Mouse (Mus musculus): Measurements from ENCODE around the gene Spata16.

The Spata16 gene

GRCm38 (mm10) chr3:26832954-26833353 is 195.5 kb downstream of the Spata16 start:
- DNase-seq (ENCODE audit: low spot score in 2 of 2): no peak

GRCm38 (mm10) chr3:26834178-26835050 is 197.0 kb downstream of the Spata16 start:
- no peak for DNase-seq (ENCODE audit: low spot score in 2 of 2)

- no peak for DNase-seq (ENCODE audit: low spot score in 2 of 2)
Observed at GRCm38 (mm10) chr3:26835051-26835755, 197.8 kb downstream of the Spata16 start.

GRCm38 (mm10) chr3:26845041-26845440 is 207.6 kb downstream of the Spata16 start:
- no peak for DNase-seq (ENCODE audit: low spot score in 2 of 2)

GRCm38 (mm10) chr3:26847935-26848334 is 210.5 kb downstream of the Spata16 start:
- no peak for DNase-seq (ENCODE audit: low spot score in 2 of 2)

GRCm38 (mm10) chr3:26850207-26850606 is 212.8 kb downstream of the Spata16 start:
- DNase-seq (ENCODE audit: low spot score in 2 of 2): no peak

GRCm38 (mm10) chr3:26850691-26851563 is 213.5 kb downstream of the Spata16 start:
- no peak for DNase-seq (ENCODE audit: low spot score in 2 of 2)

GRCm38 (mm10) chr3:26853557-26853956 is 216.1 kb downstream of the Spata16 start:
- no peak for DNase-seq (ENCODE audit: low spot score in 2 of 2)

GRCm38 (mm10) chr3:26874706-26875105 is 237.3 kb downstream of the Spata16 start:
- no peak for DNase-seq (ENCODE audit: low spot score in 2 of 2)

- DNase-seq (ENCODE audit: low spot score in 2 of 2): no peak
Observed at GRCm38 (mm10) chr3:26877291-26877690, 239.9 kb downstream of the Spata16 start.

GRCm38 (mm10) chr3:26916607-26917006 is 279.2 kb downstream of the Spata16 start:
- no peak for DNase-seq (ENCODE audit: low spot score in 2 of 2)

GRCm38 (mm10) chr3:26920986-26921385 is 283.6 kb downstream of the Spata16 start:
- peak in 1 of 2 experiments; percentile 3 for DNase-seq (ENCODE audit: low spot score in 2 of 2)

- peak in 1 of 2 experiments; percentile 4 for DNase-seq (ENCODE audit: low spot score in 2 of 2)
Observed at GRCm38 (mm10) chr3:26921576-26921975, 284.2 kb downstream of the Spata16 start.

- DNase-seq (ENCODE audit: low spot score in 2 of 2): no peak
Observed at GRCm38 (mm10) chr3:26923391-26923790, 286.0 kb downstream of the Spata16 start.

- no peak for DNase-seq (ENCODE audit: low spot score in 2 of 2)
Observed at GRCm38 (mm10) chr3:26924212-26924611, 286.8 kb downstream of the Spata16 start.

GRCm38 (mm10) chr3:26933079-26933478 is 295.7 kb downstream of the Spata16 start:
- no peak for DNase-seq (ENCODE audit: low spot score in 2 of 2)

- DNase-seq (ENCODE audit: low spot score in 2 of 2): no peak
Observed at GRCm38 (mm10) chr3:26936897-26937590, 299.6 kb downstream of the Spata16 start.

GRCm38 (mm10) chr3:26966776-26967175 is 329.4 kb downstream of the Spata16 start:
- no peak for DNase-seq (ENCODE audit: low spot score in 2 of 2)

- DNase-seq (ENCODE audit: low spot score in 2 of 2): no peak
Observed at GRCm38 (mm10) chr3:26968852-26969513, 331.6 kb downstream of the Spata16 start.

GRCm38 (mm10) chr3:26970529-26970928 is 333.1 kb downstream of the Spata16 start:
- no peak for DNase-seq (ENCODE audit: low spot score in 2 of 2)

- no peak for DNase-seq (ENCODE audit: low spot score in 2 of 2)
Observed at GRCm38 (mm10) chr3:26971276-26971675, 333.9 kb downstream of the Spata16 start.
